Mouse (Mus musculus): ENCODE results near the gene Slc5a1. TPM values are rescaled to one million over a fixed set of nuclear protein-coding genes. Genes with fewer than 3 reads are reported as not detected.

The Slc5a1 gene
- polyA plus RNA-seq, 1 experiment from 2014 or later, result 158 TPM

GRCm38 (mm10) chr5:33200071-33200470 lies 96.1 kb downstream of the Slc5a1 start:
- H3K27ac ChIP-seq (ENCODE audit: low read depth, low read length), result no peak overlapping the region
- no peak overlapping the region for H3K4me3 ChIP-seq (ENCODE audit: low read depth, low read length)
- no peaks in the 10 kb centered on the region for H3K27me3 ChIP-seq (replicated peaks; ENCODE audit: control insufficient read depth, insufficient read depth, low read length)
- ATAC-seq, result no peak
- H3K4me1 ChIP-seq (replicated peaks; ENCODE audit: control insufficient read depth, insufficient read depth, low read length), result no peaks in the 10 kb centered on the region
- TF ChIP-seq CTCF (IDR thresholded peaks at IDR 0.05; ENCODE audit: low read depth), result no peak
- H3K4me2 ChIP-seq (replicated peaks; ENCODE audit: low read depth), result no peak overlapping the region
- no peaks in the 10 kb centered on the region for H3K36me3 ChIP-seq (ENCODE audit: control insufficient read depth, insufficient read depth)
- no peaks in the 10 kb centered on the region for H3K9me3 ChIP-seq (ENCODE audit: control insufficient read depth)
- no peak overlapping the region for H3K9ac ChIP-seq (ENCODE audit: low read depth, low read length)
- 45% methylated on average over 1 of the region's 1 CpGs for WGBS

DNA sequence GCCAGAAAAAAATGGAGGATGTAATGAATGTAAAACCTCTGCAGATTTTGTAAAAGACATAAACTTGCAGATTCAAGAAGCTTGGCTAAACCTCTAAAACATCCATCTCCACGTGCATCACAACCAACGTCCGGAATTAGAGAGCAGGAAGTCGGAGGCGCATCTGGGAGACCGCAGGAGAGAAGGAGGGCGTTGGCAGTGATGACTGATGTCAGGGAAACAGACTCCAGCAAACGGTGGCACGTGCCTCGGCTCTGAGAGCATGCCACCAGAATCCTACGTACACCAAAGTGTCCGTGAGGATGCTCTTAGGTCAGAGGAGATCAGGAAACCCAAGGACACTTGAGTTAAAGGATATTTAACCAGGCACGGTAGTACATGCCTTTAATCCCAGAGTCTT lies 97.7 kb downstream of the Slc5a1 start:
- Histone ChIP-seq H3K4me1 (replicated peaks; ENCODE audit: control insufficient read depth, insufficient read depth, low read length) (no peaks in the 10 kb centered on the region), H3K27me3 (replicated peaks; ENCODE audit: control insufficient read depth, insufficient read depth, low read length) (no peaks in the 10 kb centered on the region), H3K4me2 (replicated peaks; ENCODE audit: low read depth) (no peak overlapping the region), H3K27ac (ENCODE audit: low read depth, low read length) (no peak overlapping the region), H3K36me3 (ENCODE audit: control insufficient read depth, insufficient read depth) (no peaks in the 10 kb centered on the region), H3K9ac (ENCODE audit: low read depth, low read length) (no peak overlapping the region), H3K4me3 (ENCODE audit: low read depth, low read length) (no peak overlapping the region), H3K9me3 (ENCODE audit: control insufficient read depth) (no peaks in the 10 kb centered on the region)
- WGBS, result 41% methylated on average over 13 of the region's 13 CpGs
- no peak for TF ChIP-seq CTCF (IDR thresholded peaks at IDR 0.05; ENCODE audit: low read depth)
- ATAC-seq, result no peak

GRCm38 (mm10) chr5:33202516-33203170 lies 98.6 kb downstream of the Slc5a1 start:
- H3K9ac ChIP-seq (ENCODE audit: low read depth, low read length), result no peak overlapping the region
- H3K4me3 ChIP-seq (ENCODE audit: low read depth, low read length), result no peak overlapping the region
- no peak for ATAC-seq
- H3K4me1 ChIP-seq (replicated peaks; ENCODE audit: control insufficient read depth, insufficient read depth, low read length), result no peaks in the 10 kb centered on the region
- TF ChIP-seq CTCF (IDR thresholded peaks at IDR 0.05; ENCODE audit: low read depth), result no peak
- H3K4me2 ChIP-seq (replicated peaks; ENCODE audit: low read depth), result no peak overlapping the region
- no peaks in the 10 kb centered on the region for H3K36me3 ChIP-seq (ENCODE audit: control insufficient read depth, insufficient read depth)
- WGBS, result 76% methylated on average over 13 of the region's 13 CpGs
- no peaks in the 10 kb centered on the region for H3K9me3 ChIP-seq (ENCODE audit: control insufficient read depth)
- no peak overlapping the region for H3K27ac ChIP-seq (ENCODE audit: low read depth, low read length)
- no peaks in the 10 kb centered on the region for H3K27me3 ChIP-seq (replicated peaks; ENCODE audit: control insufficient read depth, insufficient read depth, low read length)

- TF ChIP-seq CTCF (IDR thresholded peaks at IDR 0.05; ENCODE audit: low read depth), result no peak
- H3K27me3 ChIP-seq (replicated peaks; ENCODE audit: control insufficient read depth, insufficient read depth, low read length), result no peaks in the 10 kb centered on the region
- no peak overlapping the region for H3K9ac ChIP-seq (ENCODE audit: low read depth, low read length)
- 74% methylated on average over 6 of the region's 6 CpGs for WGBS
- no peaks in the 10 kb centered on the region for H3K4me1 ChIP-seq (replicated peaks; ENCODE audit: control insufficient read depth, insufficient read depth, low read length)
- H3K36me3 ChIP-seq (ENCODE audit: control insufficient read depth, insufficient read depth), result no peaks in the 10 kb centered on the region
- H3K4me2 ChIP-seq (replicated peaks; ENCODE audit: low read depth), result no peak overlapping the region
- ATAC-seq, result no peak
- H3K9me3 ChIP-seq (ENCODE audit: control insufficient read depth), result no peaks in the 10 kb centered on the region
- no peak overlapping the region for H3K4me3 ChIP-seq (ENCODE audit: low read depth, low read length)
- H3K27ac ChIP-seq (ENCODE audit: low read depth, low read length), result no peak overlapping the region
Measured at GRCm38 (mm10) chr5:33203171-33203565, 99.1 kb downstream of the Slc5a1 start.

GRCm38 (mm10) chr5:33203691-33204242 lies 99.7 kb downstream of the Slc5a1 start:
- H3K9me3 ChIP-seq (ENCODE audit: control insufficient read depth), result no peaks in the 10 kb centered on the region
- H3K27ac ChIP-seq (ENCODE audit: low read depth, low read length), result no peak overlapping the region
- H3K9ac ChIP-seq (ENCODE audit: low read depth, low read length), result no peak overlapping the region
- no peaks in the 10 kb centered on the region for H3K27me3 ChIP-seq (replicated peaks; ENCODE audit: control insufficient read depth, insufficient read depth, low read length)
- H3K4me2 ChIP-seq (replicated peaks; ENCODE audit: low read depth), result peak overlapping the region; percentile 44
- H3K4me3 ChIP-seq (ENCODE audit: low read depth, low read length), result no peak overlapping the region
- H3K4me1 ChIP-seq (replicated peaks; ENCODE audit: control insufficient read depth, insufficient read depth, low read length), result no peaks in the 10 kb centered on the region
- ATAC-seq, result peak; percentile 65; the same call in 1 of the 2 replicates
- 12% methylated on average over 9 of the region's 9 CpGs for WGBS
- no peaks in the 10 kb centered on the region for H3K36me3 ChIP-seq (ENCODE audit: control insufficient read depth, insufficient read depth)
- peak; percentile 99 for TF ChIP-seq CTCF (IDR thresholded peaks at IDR 0.05; ENCODE audit: low read depth)

DNA sequence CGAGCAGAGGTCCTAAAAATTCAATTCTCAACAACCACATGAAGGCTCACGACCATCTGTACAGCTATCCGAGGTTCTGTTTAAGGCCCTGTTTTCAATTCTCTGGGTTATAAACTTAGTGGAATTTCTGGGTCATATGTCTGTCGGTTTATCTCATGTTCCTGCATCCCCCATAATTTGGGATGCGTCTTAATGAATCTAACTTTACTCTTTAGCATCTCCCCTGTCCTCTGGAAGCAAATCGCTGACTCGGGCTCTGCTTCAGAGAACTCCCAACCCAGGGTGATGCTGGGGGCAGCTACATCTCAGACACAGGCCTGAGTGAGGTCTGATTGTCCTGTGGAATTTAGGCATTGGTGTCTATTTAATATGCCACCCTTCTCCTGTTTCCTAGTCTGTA lies 100.3 kb downstream of the Slc5a1 start:
- 68% methylated on average over 7 of the region's 7 CpGs for WGBS

More for the DNA sequence above, 100.3 kb downstream of the Slc5a1 start:
- H3K4me1 ChIP-seq (replicated peaks; ENCODE audit: control insufficient read depth, insufficient read depth, low read length), result no peaks in the 10 kb centered on the region
- peak overlapping the region; percentile 44 for H3K4me2 ChIP-seq (replicated peaks; ENCODE audit: low read depth)
- no peak overlapping the region for H3K27ac ChIP-seq (ENCODE audit: low read depth, low read length)
- no peak overlapping the region for H3K9ac ChIP-seq (ENCODE audit: low read depth, low read length)
- no peaks in the 10 kb centered on the region for H3K9me3 ChIP-seq (ENCODE audit: control insufficient read depth)
- H3K36me3 ChIP-seq (ENCODE audit: control insufficient read depth, insufficient read depth), result no peaks in the 10 kb centered on the region
- no peak for TF ChIP-seq CTCF (IDR thresholded peaks at IDR 0.05; ENCODE audit: low read depth)
- H3K4me3 ChIP-seq (ENCODE audit: low read depth, low read length), result no peak overlapping the region
- no peaks in the 10 kb centered on the region for H3K27me3 ChIP-seq (replicated peaks; ENCODE audit: control insufficient read depth, insufficient read depth, low read length)
- no peak for ATAC-seq

Measured in intestine, postnatal 0 days (tissue).